Mouse (Mus musculus) ES-E14 (cell line): ENCODE data around the gene Dppa5a. TPM values are rescaled to one million over a fixed set of nuclear protein-coding genes. Genes with fewer than 3 reads are reported as not detected.
"Not testable (repeated sequence)": the region's sequence is repeated elsewhere in the genome, so short reads cannot be mapped to it uniquely, and the experiment has no call there.

Source experiments
- DNase-seq: peaks from one replicate; pipeline ENCODE4 v3.0.0-alpha.2; 2013; ENCODE audit warnings: low read depth, low spot score
- H3K27ac ChIP-seq: 2 replicates; pipeline ENCODE4 v1.5.1; 2012; ENCODE audit warnings: low read depth, mild to moderate bottlenecking, low read length, moderate library complexity, mixed read lengths; ENCODE audit not compliant: poor library complexity, insufficient read depth, severe bottlenecking
- H3K36me3 ChIP-seq: 2 replicates; pipeline ENCODE4 v1.6.1; 2012; ENCODE audit warnings: mild to moderate bottlenecking, low read length, moderate library complexity, mixed read lengths; ENCODE audit not compliant: control insufficient read depth, poor library complexity, insufficient read depth, severe bottlenecking
- H3K4me1 ChIP-seq, 2 experiments: fragments of 150-350 bp in 1 of 2; sonication (generic) in 1 of 2; 2 replicates each; pipeline ENCODE4 v1.6.1; 2012; ENCODE audit warnings: low read length in 2 of 2, mild to moderate bottlenecking in 1 of 2, mixed read lengths in 1 of 2; ENCODE audit not compliant: control insufficient read depth in 2 of 2, insufficient read depth in 2 of 2, poor library complexity in 1 of 2
- H3K4me3 ChIP-seq, 2 experiments: fragments of 150-350 bp in 1 of 2; sonication (generic) in 1 of 2; 2 replicates each; pipeline ENCODE4 v1.5.1; 2012; ENCODE audit warnings: low read length in 2 of 2, low read depth in 1 of 2, mild to moderate bottlenecking in 1 of 2, mixed read lengths in 1 of 2; ENCODE audit not compliant: insufficient read depth in 1 of 2, poor library complexity in 1 of 2, severe bottlenecking in 1 of 2
- H3K9ac ChIP-seq: 2 replicates; pipeline ENCODE4 v1.6.1; 2012; ENCODE audit warnings: low read depth, mild to moderate bottlenecking, low read length, mixed read lengths; ENCODE audit not compliant: poor library complexity, insufficient read depth, severe bottlenecking
- H3K9me3 ChIP-seq: fragments of 150-350 bp; sonication (generic); 2 replicates; pipeline ENCODE4 v1.6.1; 2012; ENCODE audit warnings: low read depth, mild to moderate bottlenecking, low read length; ENCODE audit not compliant: control insufficient read depth, insufficient read depth
- CHD2 ChIP-seq: IDR thresholded peaks from 2 replicates; pipeline ENCODE4 v1.6.1; 2014; ENCODE audit warnings: mild to moderate bottlenecking, low read depth, low read length, inconsistent platforms
- HCFC1 ChIP-seq: IDR thresholded peaks from 2 replicates; pipeline ENCODE4 v1.6.1; 2012; ENCODE audit warnings: low read length, inconsistent platforms, borderline replicate concordance; ENCODE audit not compliant: insufficient read depth
- MAFK ChIP-seq: IDR thresholded peaks from 2 replicates; pipeline ENCODE4 v1.6.1; 2014; ENCODE audit warnings: mild to moderate bottlenecking, low read depth, low read length, inconsistent platforms; ENCODE audit not compliant: insufficient read depth
- ZC3H11A ChIP-seq: IDR thresholded peaks from 2 replicates; pipeline ENCODE4 v1.6.1; 2012; ENCODE audit warnings: low read depth, mild to moderate bottlenecking, inconsistent platforms, low read length, borderline replicate concordance
- ZNF384 ChIP-seq: IDR thresholded peaks from 2 replicates; pipeline ENCODE4 v1.6.1; 2012; ENCODE audit warnings: low read depth, low read length, inconsistent platforms
- in situ Hi-C, 2 experiments: fragments of 600-800 bp; cut with MboI; formaldehyde crosslinking; loops; one replicate each; pipeline ENCODE4 v1.15.1; 2025; ENCODE audit warnings: low sequenced_read_pairs in 2 of 2, inconsistent platforms in 1 of 2; ENCODE audit not compliant: unreplicated experiment in 2 of 2
- total RNA-seq: library from RNA; depleted of rRNA; stranded (reverse); fragments of 300-350 nt; gene quantifications from 2 replicates; pipeline ENCODE4 v1.2.3, GENCODE M21; 2012

Dppa5a gene
- total RNA-seq, 1 experiment, result 2,580 TPM

DNA sequence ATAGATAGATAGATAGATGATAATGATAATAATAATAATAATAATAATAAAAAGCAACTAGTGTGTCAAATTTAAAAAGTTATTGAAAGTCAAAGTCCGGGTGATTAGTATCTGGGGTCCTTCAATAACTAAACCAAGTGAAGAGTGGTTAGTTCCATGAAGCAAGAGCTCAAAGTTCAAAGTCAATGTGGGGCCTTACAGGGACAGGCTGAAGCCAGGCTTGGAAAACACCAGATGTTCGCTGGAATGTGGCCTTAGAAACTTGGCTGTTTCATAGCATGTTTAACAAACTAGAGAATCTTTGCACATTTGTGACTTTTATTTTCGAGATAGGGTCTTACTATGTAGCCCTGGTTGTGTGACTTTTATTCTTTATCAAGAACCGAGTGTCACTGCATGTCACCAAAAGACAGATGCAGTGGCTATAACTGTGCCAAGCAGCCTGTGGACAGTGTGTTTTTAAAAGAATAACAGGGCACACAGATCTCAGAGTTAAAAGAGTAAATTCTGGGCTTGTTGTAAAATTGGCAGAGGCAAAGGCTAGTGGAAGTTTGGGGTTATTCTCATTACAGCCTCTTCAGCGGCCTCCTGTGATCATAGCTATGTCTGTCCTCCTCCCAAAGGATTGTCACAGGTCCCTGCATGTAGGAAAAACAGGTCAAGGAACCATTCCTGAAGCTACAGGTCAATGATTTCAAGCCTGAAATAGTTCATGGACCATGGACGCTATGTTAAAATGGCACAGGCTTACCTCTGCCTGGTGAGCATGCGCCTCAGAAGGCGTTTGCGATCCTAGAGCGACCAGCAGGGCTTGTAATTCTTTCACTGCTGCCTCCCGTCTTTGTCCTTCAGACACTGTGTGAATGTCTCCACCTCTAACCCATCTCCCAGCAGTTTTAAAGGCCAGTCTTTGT lies 13.1 kb downstream of the Dppa5a start:
- Histone ChIP-seq H3K4me1 (peaks cover 0 to 10% of the 10 kb centered on the region in 2 experiments; a peak in 2 of 4 replicates), H3K27ac (no peak overlapping the region), H3K9me3 (no peaks in the 10 kb centered on the region), H3K4me3 (no peak overlapping the region), H3K36me3 (no peaks in the 10 kb centered on the region), H3K9ac (no peak overlapping the region)
- in situ Hi-C loops, result loop anchor here in 1 of 2 experiments (5.0 kb wide), 1 partner anchor 37 kb away; no protein-coding TSS in a partner anchor
- no peak for DNase-seq
- TF ChIP-seq ZC3H11A (no peak), CHD2 (no peak), MAFK (no peak), HCFC1 (no peak), ZNF384 (no peak)

DNA sequence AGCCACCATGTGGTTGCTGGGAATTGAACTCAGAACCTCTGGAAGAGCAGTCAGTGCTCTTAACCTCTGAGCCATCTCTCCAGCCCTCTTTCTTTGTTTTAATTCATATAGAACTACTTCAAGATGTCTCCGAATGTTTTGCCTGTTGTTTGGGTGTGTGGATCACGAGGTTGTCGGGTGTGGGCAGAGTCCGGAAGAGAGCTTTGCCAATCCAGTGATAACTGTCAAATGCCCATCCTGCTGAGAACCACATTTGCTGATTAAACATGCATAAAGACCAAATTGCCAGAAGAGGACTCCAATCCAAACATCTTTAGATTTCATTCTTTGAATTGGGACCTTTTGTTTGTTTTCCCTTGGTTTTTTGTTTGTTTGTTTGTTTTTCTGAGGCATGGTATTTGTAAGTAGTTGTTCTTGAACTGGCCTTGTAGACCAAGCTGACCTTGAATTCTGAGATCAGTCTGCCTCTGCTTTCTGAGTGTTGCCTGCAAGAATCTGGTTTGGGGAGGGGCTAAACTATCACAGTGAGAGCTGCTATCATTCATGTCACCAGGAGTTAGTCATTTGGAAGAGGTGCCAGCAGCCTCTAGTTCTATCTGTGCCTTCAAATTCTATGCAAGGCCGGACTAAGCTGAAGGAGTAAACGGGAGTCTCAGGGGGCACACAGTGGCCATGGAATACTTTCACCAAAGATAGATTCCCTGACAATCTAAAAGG lies 16.3 kb downstream of the Dppa5a start:
- H3K27ac ChIP-seq, result no peak overlapping the region
- TF ChIP-seq MAFK (no peak), HCFC1 (no peak), ZC3H11A (no peak), CHD2 (no peak), ZNF384 (no peak)
- H3K4me3 ChIP-seq, result no peak overlapping the region
- no peak for DNase-seq
- in situ Hi-C loops, result no loop called here
- H3K36me3 ChIP-seq, result no peaks in the 10 kb centered on the region
- H3K4me1 ChIP-seq, result no peaks in the 10 kb centered on the region; a peak in 1 of 4 replicates
- no peaks in the 10 kb centered on the region for H3K9me3 ChIP-seq
- no peak overlapping the region for H3K9ac ChIP-seq

DNA sequence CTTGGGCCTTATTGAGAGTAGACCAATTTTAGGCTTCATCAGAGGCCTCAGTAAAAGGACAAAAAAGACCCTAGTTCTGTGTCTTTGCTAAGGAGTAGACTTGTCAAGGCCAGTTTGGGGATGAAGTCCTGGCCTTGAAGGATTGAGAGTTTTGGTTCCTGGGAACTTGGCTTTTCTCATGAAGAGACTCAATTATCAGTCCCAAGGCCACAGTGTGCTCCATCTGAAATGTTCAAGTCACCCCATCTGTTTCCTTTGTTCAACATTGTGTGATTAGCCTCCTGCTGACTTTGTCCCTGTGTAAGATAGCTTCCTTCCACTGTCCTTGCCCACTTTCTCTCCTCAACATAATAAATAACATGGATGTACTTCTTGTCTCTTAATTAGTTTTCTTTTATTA lies 18.0 kb downstream of the Dppa5a start:
- H3K4me1 ChIP-seq, H3K36me3 ChIP-seq, H3K4me3 ChIP-seq, DNase-seq, H3K9me3 ChIP-seq, H3K9ac ChIP-seq, H3K27ac ChIP-seq, in situ Hi-C loops: not testable (repeated sequence)

DNA sequence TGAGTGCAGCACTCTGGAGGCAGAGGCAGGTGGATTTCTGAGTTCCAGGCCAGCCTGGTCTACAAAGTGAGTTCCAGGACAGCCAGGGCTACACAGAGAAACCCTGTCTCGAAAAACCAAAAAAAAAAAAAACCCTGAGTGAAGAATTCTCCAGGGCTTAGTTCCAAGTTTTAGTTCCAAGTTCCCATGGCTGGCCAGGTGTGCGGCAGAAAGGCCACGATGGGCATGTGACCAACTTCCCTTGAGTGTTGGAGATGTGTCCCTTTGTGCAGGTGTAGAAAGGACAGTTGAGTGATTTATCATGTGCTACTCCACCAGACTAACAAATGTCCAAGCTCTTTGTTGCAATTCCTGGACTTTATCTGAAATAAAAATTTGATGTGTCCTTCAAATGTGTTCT lies 18.8 kb downstream of the Dppa5a start:
- H3K9me3 ChIP-seq, in situ Hi-C loops, DNase-seq, H3K9ac ChIP-seq, H3K4me1 ChIP-seq, H3K36me3 ChIP-seq, H3K4me3 ChIP-seq, H3K27ac ChIP-seq: not testable (repeated sequence)

DNA sequence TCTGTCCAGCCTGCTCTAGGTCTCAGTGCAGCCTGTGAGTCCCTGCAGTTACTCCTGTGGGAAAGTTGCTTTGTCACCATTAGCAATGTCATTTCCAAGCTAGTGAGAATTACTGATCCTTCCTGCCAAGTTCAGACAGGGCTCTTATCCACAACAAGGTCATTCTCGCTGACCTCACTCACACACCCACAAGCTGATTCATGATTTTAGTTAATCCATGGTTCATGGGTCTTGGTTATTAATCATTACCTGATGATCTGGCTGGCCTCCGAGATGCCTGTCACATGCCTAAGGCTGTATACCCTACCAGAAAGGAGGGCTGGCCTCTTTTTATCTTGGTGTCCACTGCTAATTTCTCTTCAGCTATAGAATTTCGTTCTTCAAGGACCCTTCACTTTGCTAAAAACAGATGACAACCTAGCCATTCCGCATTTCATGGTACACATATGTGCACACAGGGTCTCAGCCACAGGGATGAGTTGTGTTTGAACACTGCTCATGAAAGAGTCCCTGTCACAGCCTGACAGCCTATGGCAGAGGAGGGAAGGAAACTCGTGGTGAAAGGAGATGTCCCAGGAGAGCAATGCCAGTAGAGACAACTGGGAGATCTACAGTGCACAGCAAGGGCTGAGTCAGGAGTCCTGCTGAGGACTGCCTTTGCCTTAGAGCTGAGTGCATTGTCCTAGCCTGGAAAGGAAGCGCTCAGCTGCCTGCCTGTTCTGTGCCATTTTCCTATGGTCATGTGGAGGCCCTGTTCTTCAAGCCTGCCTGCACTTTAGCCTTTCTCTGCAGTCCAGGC lies 19.6 kb downstream of the Dppa5a start:
- DNase-seq, H3K9ac ChIP-seq, H3K9me3 ChIP-seq, H3K4me3 ChIP-seq, H3K36me3 ChIP-seq, in situ Hi-C loops, H3K4me1 ChIP-seq, H3K27ac ChIP-seq: not testable (repeated sequence)
